Mouse (Mus musculus) limb, embryonic 14.5 days (tissue): Measurements from ENCODE around the gene Fbxl15. TPM values are rescaled to one million over a fixed set of nuclear protein-coding genes. Genes with fewer than 3 reads are reported as not detected.
A peak's percentile ranks its signal among the peaks of the same experiment; 100 is the strongest.

Source experiments
- ATAC-seq: fragments of 200-750 bp; cut with Nextera tagmentation; 2 replicates; pipeline ENCODE4 v1.8.0; 2017; ENCODE audit warnings: low read depth, moderate number of reproducible peaks, moderate TSS enrichment; ENCODE audit not compliant: low FRiP score
- DNase-seq: peaks from one replicate; pipeline ENCODE4 v3.0.0-alpha.2; 2015; ENCODE audit warnings: low spot score
- H3K27ac ChIP-seq: fragments of 300-500 bp; sonication (generic); replicated peaks from 2 replicates; pipeline ENCODE4 v1.5.1; 2014; ENCODE audit warnings: low read depth, mild to moderate bottlenecking, low read length, moderate library complexity, mixed read lengths
- H3K27me3 ChIP-seq: fragments of 300-500 bp; sonication (generic); 2 replicates; pipeline ENCODE4 v1.6.1; 2014; ENCODE audit warnings: low read length, mixed read lengths; ENCODE audit not compliant: control insufficient read depth, insufficient read depth
- H3K36me3 ChIP-seq: fragments of 300-500 bp; sonication (generic); 2 replicates; pipeline ENCODE4 v1.6.1; 2014; ENCODE audit warnings: mild to moderate bottlenecking, low read length, moderate library complexity, mixed read lengths; ENCODE audit not compliant: control insufficient read depth, insufficient read depth
- H3K4me1 ChIP-seq: fragments of 300-500 bp; sonication (generic); 2 replicates; pipeline ENCODE4 v1.6.1; 2014; ENCODE audit warnings: antibody characterized with exemption, low read length, mixed read lengths; ENCODE audit not compliant: control insufficient read depth, insufficient read depth
- H3K4me2 ChIP-seq: fragments of 300-500 bp; sonication (generic); replicated peaks from 2 replicates; pipeline ENCODE4 v1.6.1; 2014; ENCODE audit warnings: low read depth, mild to moderate bottlenecking, low read length, moderate library complexity; ENCODE audit not compliant: severe bottlenecking
- H3K4me3 ChIP-seq: fragments of 300-500 bp; sonication (generic); replicated peaks from 2 replicates; pipeline ENCODE4 v1.5.1; 2014; ENCODE audit warnings: low read length
- H3K9ac ChIP-seq: fragments of 300-500 bp; sonication (generic); 2 replicates; pipeline ENCODE4 v1.6.1; 2014; ENCODE audit warnings: mild to moderate bottlenecking, low read depth, low read length, moderate library complexity; ENCODE audit not compliant: severe bottlenecking
- H3K9me3 ChIP-seq: fragments of 300-500 bp; sonication (generic); 2 replicates; pipeline ENCODE4 v1.6.1; 2016; ENCODE audit warnings: low read length; ENCODE audit not compliant: control insufficient read depth
- POLR2A ChIP-seq: fragments of 200-500 bp; IDR thresholded peaks from 2 replicates; pipeline ENCODE4 v1.8.0; 2012; ENCODE audit warnings: inconsistent platforms, mild to moderate bottlenecking, moderate library complexity, borderline replicate concordance; ENCODE audit not compliant: insufficient read depth, insufficient read length; ENCODE audit errors: extremely low read depth
- WGBS: fragments of 180-500 bp; shearing (Covaris S2); extraction: QIAGEN DNeasy Blood & Tissue Kit; methylation state at CpG from one replicate; pipeline ENCODE4 v1.1.7; 2014; 5-methylcytosine and 5-hydroxymethylcytosine counted together
- polyA plus RNA-seq, 2 experiments: library from polyadenylated mRNA; depleted of rRNA in 1 of 2; stranded (reverse) in 1 of 2; unstranded in 1 of 2; fragments of >200 nt; fragmentation: Nextera tagmentation in 1 of 2; extraction: Ambion mirVana in 1 of 2; gene quantifications; 2 replicates each; pipeline versions ENCODE4 v1.2.1 to v1.2.3; 2012 to 2014

The Fbxl15 gene
- polyA plus RNA-seq (2012; rRNA removed) (10.8 and 15.6 TPM in 2 replicates), polyA plus RNA-seq (2014; fragmentation: Nextera tagmentation; extraction: Ambion mirVana) (13.5 and 15.5 TPM in 2 replicates)

DNA sequence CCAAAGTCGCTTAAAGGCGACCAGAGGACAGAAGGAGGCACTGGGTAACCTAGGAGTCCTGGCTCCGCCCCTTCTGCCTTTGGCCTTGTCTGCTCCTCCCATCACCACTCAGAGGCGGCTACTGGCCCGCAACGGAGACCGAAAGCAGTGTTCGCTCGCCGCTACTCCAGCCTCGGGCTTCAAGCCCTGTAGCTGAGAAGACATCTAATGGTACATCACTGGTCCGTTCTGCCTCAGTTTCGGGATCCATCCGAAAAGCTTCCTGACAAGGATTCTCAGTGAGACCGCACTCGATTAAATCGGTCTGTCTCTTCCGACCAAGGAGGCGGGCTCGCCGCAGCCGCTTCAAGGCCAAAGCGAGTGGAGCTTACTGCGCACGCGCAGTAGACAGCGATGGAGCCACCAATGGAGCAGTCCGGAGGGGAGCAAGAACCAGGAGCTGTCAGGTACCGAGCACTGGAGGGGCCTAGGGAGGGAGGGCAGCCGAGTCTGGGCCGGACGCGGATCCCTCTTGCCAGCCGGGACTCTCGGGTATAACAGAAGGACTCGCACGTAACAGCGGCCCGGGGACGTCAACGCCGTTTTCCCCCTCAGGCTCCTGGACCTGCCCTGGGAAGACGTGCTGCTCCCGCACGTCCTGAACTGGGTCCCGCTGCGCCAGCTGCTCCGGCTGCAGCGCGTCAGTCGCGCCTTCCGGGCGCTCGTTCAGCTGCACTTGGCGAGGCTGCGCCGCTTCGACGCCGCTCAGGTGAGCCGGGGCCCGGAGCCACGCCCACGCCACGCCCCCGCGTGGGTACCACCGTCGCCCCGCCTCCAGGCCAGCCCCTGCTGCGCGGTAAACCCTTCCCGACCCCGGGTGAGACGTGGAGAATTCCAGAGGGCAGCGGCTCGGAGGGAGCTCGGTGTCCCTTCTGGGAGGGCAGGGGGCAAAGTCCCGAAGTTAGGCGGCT lies at the start of gene Fbxl15:
Gene Fbxl15 (plus strand): TSS at position 104 of the 950 bp plus-strand sequence.
- DNase-seq (peak; percentile 96), ATAC-seq (peak; percentile 94)
- peaks cover 43% of the 10 kb centered on the region for H3K27me3 ChIP-seq
- H3K9ac ChIP-seq = peak within 1 kb of the TSS; percentile 57
- TF ChIP-seq POLR2A = peak; percentile 58; the same call in 1 of the 2 replicates
- peaks cover 7% of the 10 kb centered on the region for H3K4me1 ChIP-seq
- no peaks in the 10 kb centered on the region for H3K9me3 ChIP-seq
- peaks cover 24% of the 10 kb centered on the region for H3K36me3 ChIP-seq
- peak within 1 kb of the TSS; percentile 71 for H3K4me3 ChIP-seq
- H3K27ac ChIP-seq = peak within 1 kb of the TSS; percentile 77
- peak within 1 kb of the TSS; percentile 100 for H3K4me2 ChIP-seq
- under 1% methylated on average over 74 of the region's 81 CpGs for WGBS

GRCm38 (mm10) chr19:46282081-46282849 lies 45.7 kb upstream of the Fbxl15 start:
- DNase-seq = no peak
- H3K36me3 ChIP-seq = peaks cover 87% of the 10 kb centered on the region

GRCm38 (mm10) chr19:46284686-46285085 lies 43.3 kb upstream of the Fbxl15 start:
- WGBS = 93% methylated on average over 4 of the region's 4 CpGs
- H3K4me3 ChIP-seq = no peak overlapping the region
- no peak overlapping the region for H3K4me2 ChIP-seq
- no peak overlapping the region for H3K27ac ChIP-seq
- no peaks in the 10 kb centered on the region for H3K9me3 ChIP-seq
- DNase-seq (no peak), ATAC-seq (no peak)
- H3K9ac ChIP-seq = no peak overlapping the region
- H3K27me3 ChIP-seq = no peaks in the 10 kb centered on the region
- no peaks in the 10 kb centered on the region for H3K4me1 ChIP-seq
- H3K36me3 ChIP-seq = peaks cover 73% of the 10 kb centered on the region
- TF ChIP-seq POLR2A = no peak

More at GRCm38 (mm10) chr19:46282081-46282849, 45.7 kb upstream of the Fbxl15 start:
- H3K4me1 ChIP-seq = no peaks in the 10 kb centered on the region
- TF ChIP-seq POLR2A = no peak
- no peaks in the 10 kb centered on the region for H3K9me3 ChIP-seq
- H3K4me3 ChIP-seq = no peak overlapping the region
- no peak overlapping the region for H3K9ac ChIP-seq
- no peaks in the 10 kb centered on the region for H3K27me3 ChIP-seq
- H3K27ac ChIP-seq = no peak overlapping the region
- 93% methylated on average over 11 of the region's 11 CpGs for WGBS
- H3K4me2 ChIP-seq = no peak overlapping the region
- ATAC-seq = no peak

DNA sequence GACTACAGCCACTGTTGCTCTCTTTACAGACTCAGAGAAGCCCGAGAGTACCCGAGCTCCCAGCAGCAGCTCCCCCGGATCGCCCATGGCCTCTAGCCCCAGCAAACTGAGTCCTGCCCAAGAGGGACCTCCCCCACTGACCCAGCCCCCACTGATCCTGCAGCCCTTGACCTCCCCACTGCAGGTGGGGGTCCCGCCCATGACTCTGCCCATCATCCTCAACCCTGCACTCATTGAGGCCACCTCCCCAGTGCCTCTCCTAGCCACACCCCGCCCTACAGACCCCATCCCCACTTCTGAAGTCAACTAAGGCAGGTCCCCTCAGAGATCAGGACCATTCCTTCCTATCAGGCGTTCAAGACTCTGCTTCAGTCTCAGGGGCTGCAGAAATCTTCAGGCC lies 42.4 kb upstream of the Fbxl15 start:
- Histone ChIP-seq H3K9ac (no peak overlapping the region), H3K4me3 (no peak overlapping the region), H3K4me1 (no peaks in the 10 kb centered on the region), H3K36me3 (peaks cover 64% of the 10 kb centered on the region), H3K27me3 (no peaks in the 10 kb centered on the region), H3K9me3 (no peaks in the 10 kb centered on the region), H3K27ac (no peak overlapping the region), H3K4me2 (no peak overlapping the region)
- no peak for DNase-seq
- no peak for ATAC-seq
- TF ChIP-seq POLR2A = no peak
- WGBS = 83% methylated on average over 7 of the region's 7 CpGs

- ATAC-seq (no peak), DNase-seq (no peak)
- Histone ChIP-seq H3K4me2 (no peak overlapping the region), H3K4me1 (no peaks in the 10 kb centered on the region), H3K9ac (no peak overlapping the region), H3K27me3 (no peaks in the 10 kb centered on the region), H3K36me3 (peaks cover 61% of the 10 kb centered on the region), H3K9me3 (no peaks in the 10 kb centered on the region), H3K4me3 (no peak overlapping the region), H3K27ac (no peak overlapping the region)
- 84% methylated on average over 6 of the region's 6 CpGs for WGBS
- TF ChIP-seq POLR2A = no peak
Observed at GRCm38 (mm10) chr19:46286047-46286446, 41.9 kb upstream of the Fbxl15 start.
